Mouse (Mus musculus) layer of hippocampus, postnatal 36 days (tissue): Measurements from ENCODE around the gene Pdcd1lg2. TPM values are rescaled to one million over a fixed set of nuclear protein-coding genes. Genes with fewer than 3 reads are reported as not detected.

Experiments
- DNase-seq, 2 experiments: peaks; one replicate each; pipeline ENCODE4 v3.0.0; 2022
- total RNA-seq, 2 experiments: library from RNA; stranded (reverse); gene quantifications; 2 replicates each; pipeline ENCODE4 v1.2.3; 2021

The Pdcd1lg2 gene
- total RNA-seq, 2 experiments from 2014 or later, result not detected

DNA sequence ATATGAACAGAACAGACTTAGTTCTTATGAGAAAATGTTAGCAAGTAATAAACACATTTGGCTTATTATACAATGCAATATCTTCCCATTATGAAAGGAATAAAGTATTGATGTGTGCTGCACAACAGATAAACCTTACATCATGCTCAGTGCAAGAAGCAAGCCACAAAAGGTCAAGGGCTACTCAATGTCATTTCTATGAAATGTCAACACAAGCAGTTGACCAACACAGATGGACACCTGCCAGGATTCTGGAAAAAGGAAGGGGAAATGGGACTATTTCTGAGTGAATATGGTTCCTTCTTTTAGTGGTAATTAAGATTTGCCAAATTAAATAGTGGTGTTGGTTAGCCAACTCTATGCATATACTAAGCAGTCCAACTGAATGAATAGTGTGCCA is 9.2 kb downstream of the Pdcd1lg2 start:
- DNase-seq, result no peak

DNA sequence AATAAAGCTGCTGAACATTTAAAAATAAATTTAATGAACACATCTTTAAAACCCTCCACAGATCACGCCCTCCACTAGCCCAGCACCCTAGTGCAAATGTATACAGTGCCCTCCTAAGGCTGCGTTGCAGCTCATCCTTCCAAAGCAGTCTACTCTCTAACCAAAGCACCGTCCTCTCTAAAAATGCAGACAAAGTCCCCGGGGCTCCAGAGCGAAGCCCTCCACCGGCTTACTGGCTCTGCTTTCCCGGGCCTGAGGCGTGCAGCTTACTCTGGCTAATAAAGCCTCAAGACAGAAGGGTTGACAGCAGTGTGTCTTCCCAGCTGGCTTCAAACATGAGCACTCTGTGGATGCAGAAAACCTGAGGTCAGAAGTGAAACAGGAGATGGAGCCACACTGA is 9.7 kb downstream of the Pdcd1lg2 start:
- DNase-seq, result no peak

DNA sequence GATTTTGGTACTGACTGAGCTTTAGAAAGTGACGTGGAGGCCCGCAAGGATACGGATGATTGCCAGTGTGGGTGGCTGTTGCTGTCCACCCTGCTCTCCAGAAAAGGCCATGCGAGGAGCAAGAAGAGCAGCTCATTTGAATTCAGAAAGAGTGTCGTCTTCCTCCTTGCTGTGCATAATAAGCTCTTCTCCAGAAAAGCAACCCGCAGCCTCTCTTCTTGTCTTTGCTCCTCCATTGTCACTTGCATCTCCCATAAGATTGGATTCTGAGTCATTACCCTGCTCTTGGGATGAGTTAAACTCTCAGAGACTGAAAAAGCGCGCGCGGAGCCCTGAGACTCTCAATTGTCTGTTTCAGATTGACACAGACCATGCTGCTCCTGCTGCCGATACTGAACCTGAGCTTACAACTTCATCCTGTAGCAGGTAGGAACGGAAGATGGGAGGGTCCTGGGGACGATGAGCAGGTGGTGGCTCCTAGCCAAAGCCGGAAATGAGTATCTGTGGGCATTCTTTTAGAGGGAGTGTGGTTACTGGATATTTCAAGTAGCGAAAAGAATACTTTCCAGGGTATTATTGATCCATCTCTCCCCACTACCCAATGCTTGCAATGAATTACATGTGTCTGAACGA is 11.4 kb downstream of the Pdcd1lg2 start:
- no peak for DNase-seq

DNA sequence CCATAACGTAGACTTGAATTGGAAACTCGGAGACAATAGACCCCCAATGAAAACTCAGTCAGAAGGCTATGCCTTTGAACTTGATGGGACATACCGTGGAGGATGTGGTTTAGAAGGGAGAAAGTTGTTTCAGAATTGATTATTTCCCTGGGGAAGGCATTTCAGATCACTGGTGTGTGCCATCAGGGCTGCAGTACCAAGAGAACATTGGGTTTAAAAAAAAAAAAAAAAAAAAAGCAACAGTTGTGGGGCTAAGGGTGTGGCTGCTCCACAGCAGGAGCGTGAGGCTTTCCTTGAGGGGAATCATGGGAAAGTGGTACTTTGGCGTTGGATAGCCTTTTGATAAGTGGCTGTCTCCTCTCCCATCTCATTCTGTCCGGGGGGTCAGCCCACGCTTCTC is 12.1 kb downstream of the Pdcd1lg2 start:
- no peak for DNase-seq

DNA sequence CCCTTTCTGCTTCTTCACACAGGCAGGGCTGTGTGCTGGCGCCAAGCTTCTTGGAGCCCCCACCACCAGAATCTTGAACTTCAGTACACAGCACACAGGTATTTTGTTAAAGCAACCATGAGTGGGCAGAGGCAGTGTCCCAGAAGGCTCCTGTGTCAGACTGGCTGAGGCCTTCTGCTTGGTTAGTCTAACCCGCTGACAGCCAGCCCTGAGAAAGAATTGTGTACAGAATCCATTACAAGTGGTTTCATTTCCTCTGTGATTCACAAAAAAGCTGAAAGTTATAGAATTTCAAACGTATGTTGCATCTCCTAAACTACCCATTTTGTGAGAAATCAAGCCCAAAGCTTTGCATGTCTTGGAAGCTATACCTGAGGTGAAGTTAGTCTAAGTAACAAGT is 19.8 kb downstream of the Pdcd1lg2 start:
- no peak for DNase-seq

DNA sequence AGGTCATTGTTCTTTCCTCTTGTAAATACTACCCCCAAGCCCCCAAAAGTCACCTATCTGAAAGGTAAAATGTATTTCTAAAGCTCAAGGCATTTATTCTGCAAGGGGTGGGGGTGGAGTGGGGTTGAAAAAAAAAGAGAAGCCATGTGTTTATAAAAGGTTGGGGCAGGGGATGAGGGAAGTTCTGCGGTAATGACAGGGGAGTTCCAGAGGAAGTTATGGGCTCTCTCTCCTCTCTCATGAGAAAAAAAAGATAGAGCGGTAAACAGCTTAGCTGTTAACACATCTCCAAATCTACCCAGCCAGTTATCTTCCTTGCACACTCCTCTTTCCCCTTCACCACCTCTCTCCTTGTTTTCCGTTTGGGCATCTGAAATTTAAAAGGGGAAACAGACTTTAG is 20.2 kb downstream of the Pdcd1lg2 start:
- DNase-seq, result no peak

DNA sequence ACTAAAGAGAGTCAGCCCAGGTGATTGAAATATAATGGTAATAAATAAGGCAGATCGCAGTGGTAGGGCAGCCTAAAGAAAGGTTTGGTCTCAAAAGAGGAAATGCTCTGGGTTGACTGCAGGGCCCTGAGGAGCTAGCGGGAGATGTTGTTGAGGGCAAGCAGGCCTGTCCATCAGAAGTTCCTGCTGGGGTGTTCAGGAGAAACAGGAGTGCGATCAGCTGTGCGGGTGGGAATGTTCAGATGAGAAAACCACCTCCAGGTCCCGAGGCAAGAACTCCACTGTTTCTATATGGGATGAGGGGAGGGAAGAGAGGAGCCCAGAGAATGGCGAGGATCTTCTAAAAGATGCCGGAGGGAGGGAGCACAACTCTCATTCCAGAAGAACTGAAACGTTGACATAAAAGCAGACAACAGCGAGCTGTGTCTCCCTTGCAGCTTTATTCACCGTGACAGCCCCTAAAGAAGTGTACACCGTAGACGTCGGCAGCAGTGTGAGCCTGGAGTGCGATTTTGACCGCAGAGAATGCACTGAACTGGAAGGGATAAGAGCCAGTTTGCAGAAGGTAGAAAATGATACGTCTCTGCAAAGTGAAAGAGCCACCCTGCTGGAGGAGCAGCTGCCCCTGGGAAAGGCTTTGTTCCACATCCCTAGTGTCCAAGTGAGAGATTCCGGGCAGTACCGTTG is 26.2 kb downstream of the Pdcd1lg2 start:
- no peak for DNase-seq

DNA sequence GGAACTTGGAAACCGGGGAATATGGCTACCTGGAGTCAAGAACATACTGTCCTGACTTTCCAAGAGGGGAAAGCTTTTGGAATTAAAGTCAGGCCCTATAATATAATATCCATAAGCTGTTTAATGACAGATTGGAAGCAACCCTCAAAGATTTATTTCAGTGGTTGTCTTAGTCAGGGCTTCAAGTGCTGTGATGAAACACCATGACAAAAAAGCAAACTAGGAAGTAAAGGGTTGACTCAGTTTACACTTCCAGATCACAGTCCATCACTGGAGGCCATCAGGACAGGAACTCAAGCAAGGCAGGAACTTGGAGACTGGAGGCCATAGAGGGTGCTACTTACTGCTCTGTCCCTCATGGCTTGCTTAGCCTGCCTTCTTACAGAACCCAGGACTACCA is 27.1 kb downstream of the Pdcd1lg2 start:
- no peak for DNase-seq

DNA sequence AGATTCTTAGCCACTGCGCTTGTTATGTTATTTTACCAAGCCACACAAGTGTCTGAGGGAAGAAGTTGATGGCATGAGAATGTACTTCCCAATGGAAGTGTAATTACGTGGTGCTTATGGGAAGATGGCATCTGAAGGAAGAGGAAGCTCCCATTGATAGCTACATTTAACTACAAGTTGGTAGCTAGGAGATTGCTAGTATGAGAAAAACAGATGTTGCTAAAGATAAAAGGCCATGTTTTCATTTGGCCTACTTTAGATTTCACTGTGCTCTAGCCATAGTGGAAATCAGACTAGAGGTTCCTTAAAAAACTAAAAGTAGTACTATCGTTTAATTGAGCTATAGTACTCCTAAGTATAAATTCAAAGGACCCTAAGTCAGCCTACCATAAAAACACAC is 28.5 kb downstream of the Pdcd1lg2 start:
- DNase-seq, result no peak

DNA sequence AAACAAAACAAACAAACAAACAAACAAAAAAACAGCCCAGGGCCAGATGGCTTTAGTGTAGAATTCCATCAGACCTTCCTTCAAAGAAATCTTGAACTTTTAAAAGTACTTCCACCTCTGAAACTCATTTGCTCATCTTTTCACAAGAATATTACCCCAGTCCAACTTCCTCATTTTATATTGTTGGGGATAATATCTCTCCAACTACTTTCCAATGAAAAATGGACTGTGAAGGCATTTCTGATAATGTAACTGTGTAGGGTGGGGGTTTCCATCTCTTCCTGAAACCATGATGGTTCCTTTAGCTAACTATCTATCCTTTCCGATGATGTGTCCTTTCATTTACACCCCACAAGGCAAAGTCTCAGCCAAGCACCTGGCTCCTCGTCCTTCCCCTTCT is 31.8 kb downstream of the Pdcd1lg2 start:
- DNase-seq, result no peak

DNA sequence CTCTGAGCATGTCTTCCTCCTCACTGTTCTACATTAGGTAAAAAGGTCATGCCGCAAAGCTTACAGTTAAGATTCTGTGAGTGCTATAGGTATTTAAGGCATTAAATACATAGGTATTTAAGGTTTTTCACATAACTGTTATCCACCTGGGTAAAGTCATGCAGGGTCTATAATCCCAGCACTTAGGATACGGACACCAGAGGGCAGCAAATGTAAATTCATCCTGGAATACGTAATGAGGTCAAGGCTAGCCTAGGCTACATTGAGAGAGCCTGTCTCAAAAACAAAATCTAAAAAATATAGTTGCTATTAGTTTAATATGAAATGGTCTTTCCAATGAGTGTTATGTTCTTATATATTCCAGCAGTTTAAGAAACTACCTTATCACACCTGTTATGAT is 33.6 kb downstream of the Pdcd1lg2 start:
- DNase-seq, result no peak

DNA sequence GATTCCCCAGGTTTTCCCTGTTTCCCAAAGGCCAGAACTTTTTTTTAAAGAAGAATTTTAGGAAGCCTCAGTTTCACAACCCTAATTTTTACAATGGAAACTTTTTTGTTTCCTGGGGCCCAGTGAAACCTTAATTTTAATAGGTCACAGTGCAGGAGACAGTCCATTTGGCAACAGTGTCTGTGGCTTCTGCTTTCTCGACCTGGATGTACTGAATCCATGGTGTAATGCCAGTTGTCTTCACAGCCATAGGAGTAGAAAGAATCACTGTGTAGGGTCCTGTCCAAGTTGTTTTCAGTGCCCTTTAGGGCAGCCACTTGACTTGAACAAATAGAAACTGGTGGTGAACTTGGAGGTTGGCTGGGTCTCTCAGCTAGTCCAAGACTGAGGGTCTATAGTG is 37.7 kb downstream of the Pdcd1lg2 start:
- DNase-seq, result no peak

DNA sequence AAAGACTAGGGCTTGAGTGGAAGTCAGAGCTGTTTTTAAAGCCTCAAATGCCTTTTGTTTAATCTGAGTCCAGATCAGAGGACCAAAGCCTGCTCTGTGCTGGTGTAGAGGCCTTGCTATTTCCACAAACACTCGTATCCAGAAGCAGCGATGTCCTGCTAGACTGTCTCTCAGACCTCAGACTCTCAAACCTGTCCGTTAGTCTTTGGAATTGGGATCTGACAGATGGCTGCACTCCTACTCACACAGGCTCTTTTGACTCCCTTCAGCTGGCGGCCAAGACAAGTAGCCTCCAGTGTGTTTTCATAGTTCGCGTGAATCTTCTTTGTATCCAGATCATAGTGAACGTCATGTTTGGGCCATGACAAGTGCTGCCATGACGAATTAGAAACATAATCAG is 39.7 kb downstream of the Pdcd1lg2 start:
- DNase-seq, result no peak

DNA sequence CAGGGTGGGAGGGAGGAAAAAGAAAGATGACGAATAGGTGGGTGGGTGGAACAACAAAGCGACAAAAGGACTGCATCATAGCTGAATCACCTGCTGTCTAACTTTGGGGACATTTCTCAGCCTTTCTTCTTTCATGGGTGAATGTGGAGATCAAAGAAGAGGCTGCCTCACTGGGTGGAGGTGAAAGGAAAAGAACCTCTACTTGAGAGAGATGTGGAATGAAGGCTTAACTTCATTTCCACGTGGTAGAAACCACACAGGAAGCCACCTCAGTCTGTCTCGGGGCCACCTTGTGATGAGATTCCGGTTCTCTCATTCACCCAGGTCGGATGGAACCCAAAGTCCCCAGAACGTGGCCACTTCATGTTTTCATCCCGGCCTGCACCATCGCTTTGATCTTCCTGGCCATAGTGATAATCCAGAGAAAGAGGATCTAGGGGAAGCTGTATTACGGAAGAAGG is 43.5 kb downstream of the Pdcd1lg2 start:
- DNase-seq, result no peak

DNA sequence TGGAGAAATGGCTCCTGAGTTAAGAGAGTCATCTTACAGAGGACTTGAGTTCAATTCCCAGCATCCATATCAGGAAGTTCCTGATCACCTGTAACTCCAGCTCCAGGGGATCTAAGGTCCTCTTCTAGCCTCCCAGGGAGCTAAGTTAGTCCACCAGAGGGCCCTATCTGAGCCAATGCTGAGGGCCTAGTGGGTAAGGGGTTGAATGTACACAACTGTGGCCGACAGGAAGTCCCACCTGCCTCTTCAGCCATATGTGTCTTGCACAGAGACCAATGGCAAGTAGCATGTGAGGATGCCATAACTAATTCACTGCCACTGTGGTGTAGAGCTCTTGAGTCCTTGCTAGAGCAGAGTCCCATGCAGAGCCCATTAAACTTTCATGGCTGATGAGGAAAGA is 44.4 kb downstream of the Pdcd1lg2 start:
- DNase-seq, result no peak

DNA sequence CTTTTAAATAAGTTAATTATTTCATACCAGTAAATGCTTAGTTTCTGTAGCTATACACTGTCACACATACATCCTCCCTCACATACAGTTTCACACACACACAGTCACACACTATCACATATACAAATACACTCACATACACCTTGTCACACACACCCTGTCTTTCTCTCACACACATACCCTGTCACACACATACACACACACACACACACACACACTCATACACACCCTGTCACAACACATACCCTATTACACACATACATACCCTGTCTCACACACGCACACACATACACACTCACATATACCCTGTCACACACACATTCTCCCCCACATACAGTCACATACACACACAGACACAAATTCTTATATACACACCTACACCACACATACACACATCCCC is 47.3 kb downstream of the Pdcd1lg2 start:
- DNase-seq, result no peak

DNA sequence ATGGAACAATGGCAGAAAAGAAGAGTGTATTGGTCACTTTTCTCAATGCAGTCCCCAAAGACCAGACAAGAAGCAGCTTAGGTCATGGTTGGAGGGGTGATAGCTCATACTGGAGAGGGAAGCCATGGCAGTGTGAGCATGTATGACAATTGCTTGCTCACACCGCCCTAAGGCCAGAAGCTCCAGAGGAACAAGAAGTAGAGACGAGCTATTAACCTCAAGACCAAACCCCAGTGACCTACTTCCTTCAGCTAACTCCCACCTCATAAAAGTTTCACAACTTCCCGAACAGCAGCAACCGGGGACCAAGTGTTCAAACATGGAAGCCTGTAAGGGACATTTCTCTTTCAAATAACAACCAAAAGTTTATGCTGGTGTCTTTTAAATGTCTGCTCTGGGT is 51.7 kb downstream of the Pdcd1lg2 start:
- no peak for DNase-seq

DNA sequence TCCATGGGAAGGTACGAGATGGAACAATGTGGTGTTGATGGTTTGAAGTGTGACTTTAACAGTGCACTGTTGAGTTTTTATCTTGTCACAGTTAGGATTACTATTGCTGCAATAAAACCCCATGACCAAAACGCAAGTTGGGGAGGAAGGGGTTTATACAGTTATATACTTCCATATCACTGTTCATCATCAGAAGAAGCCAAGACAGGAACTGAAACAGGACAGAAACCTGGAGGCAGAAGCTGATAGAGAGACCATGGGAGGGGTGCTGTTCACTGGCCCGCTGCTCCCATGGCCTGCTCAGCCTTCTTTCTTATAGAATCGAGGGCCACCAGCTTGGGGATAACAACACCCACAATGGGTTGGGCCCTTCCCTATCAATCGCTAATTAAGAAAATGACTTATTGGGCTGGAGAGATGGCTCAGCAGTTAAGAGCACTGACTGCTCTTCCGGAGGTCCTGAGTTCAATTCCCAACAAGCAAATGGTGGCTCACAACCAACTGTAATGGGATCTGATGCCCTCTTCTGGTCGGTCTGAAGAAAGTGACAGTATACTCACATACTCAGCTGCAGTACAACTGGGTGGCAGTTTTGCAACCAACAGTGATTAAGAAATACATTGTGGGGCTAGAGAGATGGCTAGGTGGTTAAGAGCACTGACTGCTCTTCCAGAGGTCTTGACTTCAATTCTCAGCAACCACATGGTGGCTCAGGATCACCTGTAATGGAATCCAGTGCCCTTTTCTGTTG is 53.1 kb downstream of the Pdcd1lg2 start:
- DNase-seq, result no peak

DNA sequence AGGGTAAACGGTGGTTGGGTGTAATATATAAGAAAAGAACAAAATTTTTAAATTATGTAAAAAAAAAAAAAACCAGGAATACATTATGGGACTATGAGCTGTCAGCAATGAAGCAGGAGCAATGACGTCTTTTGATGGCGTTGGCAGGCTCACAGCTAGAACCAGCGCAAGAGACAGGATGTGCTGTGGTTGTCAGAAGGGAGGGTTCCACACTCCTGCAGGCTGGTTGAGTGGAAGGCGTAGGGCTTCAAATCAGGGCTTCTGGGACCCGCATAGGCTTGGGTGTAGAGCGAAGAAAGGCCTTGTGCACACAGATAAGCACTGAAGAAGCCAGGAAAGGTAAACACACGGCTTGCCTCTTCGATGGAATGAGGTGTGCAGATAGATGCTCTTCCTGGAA is 56.1 kb downstream of the Pdcd1lg2 start:
- DNase-seq, result no peak

DNA sequence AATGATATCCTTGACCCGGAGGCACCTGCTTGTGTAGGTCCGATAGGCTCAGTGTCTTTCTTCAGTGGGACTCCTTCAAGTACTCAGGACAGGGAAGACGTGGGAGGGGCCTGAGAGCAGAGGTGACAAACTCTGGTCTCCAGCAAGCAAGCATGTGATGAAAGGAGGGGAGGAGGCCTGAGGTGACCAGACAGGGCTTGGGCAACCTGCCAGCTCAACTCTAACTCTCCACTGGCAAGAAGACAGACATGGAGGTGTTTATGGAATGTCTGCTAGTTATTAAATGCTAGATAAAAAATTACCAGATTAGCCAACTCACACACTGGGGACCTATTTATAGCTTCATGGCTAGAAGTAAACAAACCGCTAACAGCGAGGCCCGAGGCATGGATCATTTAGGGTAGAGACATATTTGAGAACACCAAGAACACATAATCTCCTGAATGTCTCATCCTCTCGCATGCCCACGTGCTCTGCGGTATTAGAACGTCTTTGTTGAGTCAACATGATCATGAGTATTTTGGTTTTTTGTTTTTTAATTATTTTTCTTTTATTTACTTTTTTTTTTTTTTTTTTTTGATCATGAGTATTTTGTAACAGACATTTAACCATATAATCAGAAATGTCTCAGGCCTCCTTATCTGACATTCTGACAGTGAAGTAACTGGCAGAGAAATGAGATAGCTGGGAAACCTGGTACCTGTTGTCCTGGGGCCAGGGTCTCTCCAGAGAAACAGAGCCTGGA is 58.4 kb downstream of the Pdcd1lg2 start:
- no peak for DNase-seq

DNA sequence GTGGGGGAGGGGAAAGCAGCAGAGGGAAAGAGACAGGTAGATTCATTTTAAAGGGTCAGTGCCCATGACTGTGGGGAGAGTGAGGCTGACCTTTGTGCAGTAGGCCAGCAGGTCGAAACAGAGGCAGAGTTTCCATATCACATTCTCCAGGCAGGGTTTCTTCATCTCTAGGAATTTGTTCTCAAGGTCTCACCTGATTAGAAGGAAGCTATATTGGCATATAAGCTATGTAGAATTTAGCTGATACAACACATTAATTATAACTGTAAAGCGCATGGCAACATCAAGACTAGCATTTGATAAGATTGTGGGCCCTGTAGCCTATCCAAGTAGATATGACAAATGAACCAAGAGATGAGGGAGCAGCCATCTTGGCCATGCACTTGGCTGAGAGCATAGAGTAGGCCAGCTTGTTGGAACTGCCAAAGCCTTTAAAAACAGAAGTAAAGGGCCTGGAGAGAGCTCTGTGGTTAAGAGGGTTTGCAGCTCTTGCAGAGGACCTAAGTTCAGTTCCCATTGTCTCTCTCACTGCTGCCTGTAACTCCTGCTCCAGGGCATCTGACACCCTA is 59.1 kb downstream of the Pdcd1lg2 start:
- DNase-seq, result no peak

DNA sequence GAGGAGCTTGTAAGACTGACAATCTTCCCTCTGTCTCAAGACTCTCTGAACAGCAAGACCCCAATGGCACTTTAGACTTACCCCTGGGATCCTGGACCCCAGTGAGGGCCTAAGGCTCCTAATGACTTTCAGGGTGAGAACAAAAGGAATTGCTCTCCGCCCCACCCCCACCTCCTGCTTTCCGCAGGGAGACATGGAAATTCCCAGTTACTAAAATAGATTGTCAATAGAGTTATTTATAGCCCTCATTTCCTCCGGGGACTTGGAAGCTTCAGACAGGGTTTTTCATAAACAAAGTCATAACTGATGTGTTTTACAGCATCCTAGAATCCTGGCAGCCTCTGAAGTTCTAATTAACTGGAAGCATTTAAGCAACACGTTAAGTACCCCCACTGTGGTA is 59.9 kb downstream of the Pdcd1lg2 start:
- no peak for DNase-seq

DNA sequence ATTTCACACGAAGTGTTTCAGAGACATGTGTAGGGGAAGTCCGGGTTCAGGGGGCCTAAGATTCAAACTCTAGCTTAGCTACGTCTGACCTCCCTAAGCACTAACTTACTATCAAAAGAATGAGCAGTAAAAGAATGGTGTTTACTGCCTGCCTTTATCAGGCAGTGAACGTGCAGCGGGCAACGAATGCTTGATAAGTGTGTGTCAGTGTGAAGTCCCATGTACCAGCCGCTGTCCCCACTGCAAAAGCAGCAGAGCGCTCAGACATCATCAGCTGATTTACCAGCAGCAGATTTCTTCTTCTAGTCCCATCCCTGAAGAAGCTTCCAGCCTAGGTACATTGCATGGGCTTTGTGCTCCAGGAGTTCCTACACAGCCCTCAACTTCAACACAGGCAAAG is 61.7 kb downstream of the Pdcd1lg2 start:
- no peak for DNase-seq
